Comparison of ENCODE assay signal across 16 mouse cellular contexts in the genomic region with DNA sequence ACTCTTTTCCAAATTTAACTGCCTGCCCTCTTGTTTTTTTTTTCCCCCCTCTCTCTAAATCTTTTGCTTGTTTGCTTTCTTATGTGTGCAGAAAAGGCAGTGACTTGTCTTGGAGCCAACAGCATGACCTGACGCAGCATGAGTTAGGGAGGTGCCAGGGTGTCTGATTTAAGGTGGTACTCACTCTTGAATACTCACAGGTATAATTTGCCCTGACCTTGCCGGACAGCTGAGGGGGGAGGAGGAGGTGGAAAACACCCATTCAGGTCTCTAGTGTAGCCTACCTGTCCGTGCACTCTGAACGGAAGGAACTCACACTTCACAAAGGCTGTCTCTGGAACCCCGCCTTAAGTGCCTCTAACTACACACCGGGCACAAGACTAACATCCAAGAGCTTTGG. TPM values are rescaled to one million over a fixed set of nuclear protein-coding genes. Genes with fewer than 3 reads are reported as not detected.
DNase-seq lines count a peak whose midpoint lies in the region; ATAC-seq and TF ChIP-seq lines count a peak whose summit lies in the region.
"Had no signal": no experiment of that assay in that cellular context is flagged by ENCODE, and none has a peak within 500 bp of the region (broad histone marks: within the 10 kb centered on the region; RNA-seq: fewer than 3 reads in every experiment).

No protein-coding gene starts in this region.

- no peak overlapping the region for H3K4me3 ChIP-seq in heart, embryonic 12.5 days
- no peak overlapping the region for H3K4me3 ChIP-seq in ES-Bruce4 (ENCODE audit: low read depth, low read length)
- no peak overlapping the region for H3K4me3 ChIP-seq in left cerebral cortex, adult 2 months
- no peak overlapping the region for H3K4me3 ChIP-seq in midbrain, embryonic 10.5 days

- TF ChIP-seq CTCF in ES-Bruce4 (IDR thresholded peaks at IDR 0.05; ENCODE audit: low read depth, low read length): no peak
- TF ChIP-seq CTCF in left cerebral cortex, adult 2 months (IDR thresholded peaks at IDR 0.05): no peak

- peaks cover 28% of the 10 kb centered on the region for H3K4me1 ChIP-seq in heart, embryonic 12.5 days (replicated peaks)
- no peaks in the 10 kb centered on the region for H3K4me1 ChIP-seq in ES-Bruce4 (ENCODE audit: control insufficient read depth, insufficient read depth, low read length)
- peaks cover 29% of the 10 kb centered on the region for H3K4me1 ChIP-seq in midbrain, embryonic 10.5 days

- DNase-seq in heart, adult 18-20 months: peak; percentile 54 to 67
- DNase-seq in heart, postnatal 10 days: peak; percentile 48 to 51
- DNase-seq in kidney, postnatal 36 days: peak; percentile 63 to 69
- no peak for DNase-seq in adrenal gland, adult 2 months
- DNase-seq in left cerebral cortex, adult 2 months (ENCODE audit: extremely low spot score in 1 of 2, low spot score in 2 of 2): no peak
- DNase-seq in midbrain, embryonic 10.5 days (ENCODE audit: low spot score): no peak
- DNase-seq: adrenal gland, postnatal 10 days; gastrocnemius, postnatal 10 days; right cerebral cortex, adult 18-20 months; thymus, postnatal 36 days had no signal

- no peak overlapping the region for H3K4me2 ChIP-seq in heart, embryonic 12.5 days

- intact Hi-C loops in heart, postnatal 10 days (cut with DNase I): loop anchor here (1.0 to 10.0 kb wide), 6 partner anchors 68 to 726 kb away; no protein-coding TSS in a partner anchor
- intact Hi-C loops in left cerebral cortex, adult 2 months (cut with DNase I): loop anchor here (1.0 to 5.0 kb wide), 4 partner anchors 138 to 462 kb away; no protein-coding TSS in a partner anchor

- no peaks in the 10 kb centered on the region for H3K9me3 ChIP-seq in heart, embryonic 12.5 days (replicated peaks)
- no peaks in the 10 kb centered on the region for H3K9me3 ChIP-seq in ES-Bruce4 (replicated peaks; ENCODE audit: control insufficient read depth, insufficient read depth, low read length, poor library complexity, severe bottlenecking)
- H3K9me3 ChIP-seq in midbrain, embryonic 10.5 days (replicated peaks): no peaks in the 10 kb centered on the region
- H3K9me3 ChIP-seq: hindbrain, embryonic 10.5 days; midbrain, embryonic 13.5 days; neural tube, embryonic 13.5 days had no signal

- no peaks in the 10 kb centered on the region for H3K27me3 ChIP-seq in heart, embryonic 12.5 days (replicated peaks)
- H3K27me3 ChIP-seq in ES-Bruce4 (ENCODE audit: control insufficient read depth, insufficient read depth, low read length, poor library complexity, severe bottlenecking): no peaks in the 10 kb centered on the region
- H3K27me3 ChIP-seq in midbrain, embryonic 10.5 days (ENCODE audit: low read depth, poor library complexity, severe bottlenecking): peaks cover 45% of the 10 kb centered on the region
- H3K27me3 ChIP-seq: neural tube, embryonic 13.5 days had no signal

- H3K9ac ChIP-seq in heart, embryonic 12.5 days: no peak overlapping the region
- 0 out of 2 replicates have a peak overlapping the region, but pooled peaks have one; percentile 31 for H3K9ac ChIP-seq in ES-Bruce4 (ENCODE audit: low read depth, poor library complexity, severe bottlenecking)
- H3K9ac ChIP-seq: liver, embryonic 14.5 days had no signal

- no peak for ATAC-seq in heart, embryonic 12.5 days (ENCODE audit: insufficient number of reproducible peaks, low FRiP score)

- H3K36me3 ChIP-seq in heart, embryonic 12.5 days: no peaks in the 10 kb centered on the region
- H3K36me3 ChIP-seq in ES-Bruce4 (ENCODE audit: control insufficient read depth, insufficient read depth, low read length, poor library complexity, severe bottlenecking): no peaks in the 10 kb centered on the region
- no peaks in the 10 kb centered on the region for H3K36me3 ChIP-seq in midbrain, embryonic 10.5 days

- H3K27ac ChIP-seq in heart, embryonic 12.5 days (ENCODE audit: poor library complexity, severe bottlenecking): no peak overlapping the region
- H3K27ac ChIP-seq in ES-Bruce4 (ENCODE audit: insufficient read depth, low read length): 0 out of 2 replicates have a peak overlapping the region, but pooled peaks have one; percentile 10
- H3K27ac ChIP-seq in left cerebral cortex, adult 2 months: no peak overlapping the region
- no peak overlapping the region for H3K27ac ChIP-seq in midbrain, embryonic 10.5 days (replicated peaks)
- H3K27ac ChIP-seq: liver, embryonic 14.5 days; midbrain, embryonic 13.5 days; neural tube, embryonic 13.5 days had no signal

- WGBS in heart, embryonic 12.5 days: 45% methylated on average over 6 of the region's 6 CpGs
- WGBS in midbrain, embryonic 10.5 days: 35% methylated on average over 6 of the region's 6 CpGs

- no peak for TF ChIP-seq EP300 in ES-Bruce4 (IDR thresholded peaks at IDR 0.05; ENCODE audit: insufficient read depth, low read depth, low read length)

- no peak for TF ChIP-seq POLR2A in ES-Bruce4 (IDR thresholded peaks at IDR 0.05; ENCODE audit: insufficient read depth, low read length)

RNA-seq across cellular contexts. Expression of gene Lmod3, which starts 26.3 kb away (rescaled TPM):
- 10 to 100 TPM; 58.1 to 67.1 TPM for total RNA-seq in heart, adult 18-20 months (2021)
- 18.0 and 18.7 TPM in 2 replicates for polyA plus RNA-seq in heart, embryonic 12.5 days (2016; fragmentation: Nextera tagmentation; extraction: Ambion mirVana)
- polyA plus RNA-seq in ES-Bruce4 (2011; ENCODE audit: insufficient read depth, insufficient read length, low read depth, missing spikeins): not detected in 2 replicates
- 10 to 100 TPM; 45.8 to 66.3 TPM for total RNA-seq in heart, postnatal 10 days (2021)
- not detected for total RNA-seq in adrenal gland, adult 2 months (2021)
- polyA plus RNA-seq in adrenal gland, adult 2 months (2012; rRNA removed): not detected in 2 replicates
- not detected for total RNA-seq in left cerebral cortex, adult 2 months (2021)
- not detected in 2 replicates for polyA plus RNA-seq in midbrain, embryonic 10.5 days (2016; fragmentation: Nextera tagmentation; extraction: Ambion mirVana)
- polyA plus RNA-seq: hindbrain, embryonic 10.5 days; liver, embryonic 14.5 days had no signal

Comparison
In these comparisons a context has a peak if more than half of its experiments do, and no peak if none do; other contexts are left out.
1. DNase-seq: peak in heart, adult 18-20 months (2 of 2), heart, postnatal 10 days (2 of 2) and kidney, postnatal 36 days (2 of 2); none in adrenal gland, adult 2 months (single experiment), left cerebral cortex, adult 2 months (0 of 2) and midbrain, embryonic 10.5 days (single experiment).
2. RNA of gene Lmod3, which starts 26.3 kb away (total RNA-seq): 58.1 to 67.1 TPM in heart, adult 18-20 months and 45.8 to 66.3 TPM in heart, postnatal 10 days; not detected in adrenal gland, adult 2 months and not detected in left cerebral cortex, adult 2 months; every median in the first group is over 10 times any median in the second.